Mouse (Mus musculus): ENCODE results near the gene Zfp759.
"Not testable (repeated sequence)": the region's sequence is repeated elsewhere in the genome, so short reads cannot be mapped to it uniquely, and the experiment has no call there.

Gene Zfp759

DNA sequence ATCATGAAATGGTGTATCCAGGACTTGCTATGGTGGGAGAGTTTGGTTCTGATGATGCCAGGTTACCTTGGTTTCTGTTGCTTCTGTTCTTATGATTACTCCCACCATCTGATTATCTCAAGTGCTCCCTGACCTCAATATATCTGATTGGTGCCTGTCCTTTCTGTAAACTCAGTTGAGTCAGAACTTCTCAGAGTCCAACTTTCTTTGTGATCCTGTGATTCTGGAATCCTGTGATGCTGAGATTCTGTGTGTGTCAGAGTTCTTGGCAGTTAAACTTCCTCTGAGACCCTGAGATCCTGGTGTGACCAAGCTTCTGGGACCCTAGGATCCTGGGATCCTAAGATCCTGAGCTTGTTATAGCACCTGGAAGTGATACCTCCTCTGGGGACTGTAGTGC, at the start of gene Zfp759:
TSS of gene Zfp759 (plus strand) at position 301 of the 400 bp plus-strand sequence.
- DNase-seq: not testable (repeated sequence)

DNA sequence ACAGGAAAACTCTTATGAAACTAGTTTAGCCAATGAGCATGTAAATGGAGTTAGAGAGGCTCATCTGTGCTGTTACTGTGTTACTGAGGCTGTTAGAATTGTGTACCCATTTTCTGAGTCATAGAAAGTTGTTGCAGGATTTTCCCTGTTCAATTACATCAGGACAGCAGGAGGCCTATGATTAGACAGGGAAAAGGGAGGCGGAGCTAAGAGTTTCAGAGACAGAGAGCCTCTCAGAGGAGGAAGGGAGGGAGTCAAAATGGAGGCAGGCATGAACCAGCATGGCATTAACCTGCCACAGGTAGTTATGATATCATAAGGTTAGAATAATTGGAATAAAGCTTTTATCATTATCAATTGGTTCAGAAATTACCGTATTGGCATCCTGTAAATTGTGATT, 48.7 kb upstream of the Zfp759 start:
- DNase-seq: no peak

DNA sequence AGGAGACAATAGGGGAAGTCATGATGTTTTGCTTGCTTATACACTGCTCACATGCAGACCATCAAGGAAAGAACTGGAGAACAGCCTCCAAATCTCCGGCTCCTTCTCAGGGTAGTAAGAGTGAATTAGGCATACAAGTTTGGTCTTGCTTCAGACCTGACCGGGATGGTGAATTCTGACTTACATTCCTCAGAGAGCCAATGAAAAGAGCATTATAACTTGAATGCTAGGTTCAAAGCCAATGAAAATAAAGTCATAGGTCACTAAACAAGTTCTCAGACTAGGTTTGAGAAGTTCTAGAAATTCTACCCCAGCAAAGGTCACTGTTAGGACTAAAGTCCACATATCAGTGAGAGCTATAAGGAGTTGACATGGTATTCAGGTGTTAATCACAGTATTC, 44.2 kb upstream of the Zfp759 start:
- no peak for DNase-seq

DNA sequence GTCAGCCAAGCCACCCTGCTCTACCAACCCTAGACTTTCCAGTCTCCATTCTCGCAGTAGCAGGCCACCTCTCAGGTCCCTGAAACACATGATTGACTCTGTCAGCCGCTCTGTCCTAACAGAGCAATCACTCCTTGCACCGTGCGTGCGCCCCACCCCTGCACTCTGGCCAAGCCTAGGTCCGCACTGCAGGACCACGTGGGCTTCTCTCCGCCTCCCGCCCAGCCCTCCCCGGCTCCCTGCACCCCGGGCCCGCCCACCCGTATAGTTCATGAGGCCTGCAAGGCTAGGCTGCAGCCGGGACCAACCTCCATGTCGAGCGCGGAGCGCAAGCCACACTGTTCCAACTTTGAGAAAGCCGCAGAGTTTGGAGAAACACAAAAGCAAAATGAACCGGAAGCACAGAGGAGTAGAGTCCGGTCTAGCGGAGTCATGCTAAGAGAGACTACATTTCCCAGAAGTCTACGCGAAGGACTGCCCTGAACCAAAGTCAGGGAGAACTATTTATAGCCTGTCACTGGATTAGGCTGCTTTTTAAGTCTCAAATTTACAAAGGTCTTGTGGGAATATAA, 40.2 kb upstream of the Zfp759 start:
- peak; percentile 42 to 56 for DNase-seq

DNA sequence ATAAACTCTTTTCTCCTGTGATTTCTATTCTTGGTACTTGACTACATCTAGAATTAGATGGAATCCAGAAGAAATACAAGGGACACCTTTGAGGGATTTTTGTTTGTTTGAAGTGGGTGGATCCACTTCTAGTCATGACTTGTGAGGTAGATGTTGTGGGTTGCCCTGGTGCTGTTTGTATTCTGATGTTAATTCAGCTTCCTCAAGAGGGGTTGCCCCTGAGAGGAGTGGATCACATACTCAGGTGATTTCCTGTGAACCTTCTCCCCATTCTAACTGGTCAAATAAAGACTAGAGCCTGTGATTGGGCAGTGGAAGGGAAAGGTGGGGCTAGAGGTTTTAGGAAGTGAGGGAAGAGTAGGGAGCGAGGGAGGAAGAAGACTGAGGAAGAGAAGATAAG, 39.5 kb upstream of the Zfp759 start:
- DNase-seq: no peak

DNA sequence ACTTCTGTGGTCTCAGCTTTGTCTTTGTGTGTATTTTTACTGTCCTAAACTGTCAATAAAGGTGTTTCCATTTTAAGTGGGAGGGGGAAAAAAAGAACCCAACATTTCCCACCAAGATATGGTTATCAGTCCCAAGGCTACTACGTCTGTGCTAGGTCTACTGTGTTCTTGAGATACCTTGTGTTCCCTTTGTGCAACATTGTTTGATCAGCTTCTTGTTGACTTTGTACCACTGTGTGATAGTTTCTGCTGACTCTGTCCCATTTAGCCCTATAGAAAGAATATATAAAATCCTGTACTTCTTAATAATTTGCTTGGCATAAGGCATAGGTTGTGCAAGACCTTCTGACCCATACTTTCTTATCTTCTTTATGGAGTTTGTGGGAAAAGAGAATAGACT, 31.3 kb upstream of the Zfp759 start:
- DNase-seq: no peak

DNA sequence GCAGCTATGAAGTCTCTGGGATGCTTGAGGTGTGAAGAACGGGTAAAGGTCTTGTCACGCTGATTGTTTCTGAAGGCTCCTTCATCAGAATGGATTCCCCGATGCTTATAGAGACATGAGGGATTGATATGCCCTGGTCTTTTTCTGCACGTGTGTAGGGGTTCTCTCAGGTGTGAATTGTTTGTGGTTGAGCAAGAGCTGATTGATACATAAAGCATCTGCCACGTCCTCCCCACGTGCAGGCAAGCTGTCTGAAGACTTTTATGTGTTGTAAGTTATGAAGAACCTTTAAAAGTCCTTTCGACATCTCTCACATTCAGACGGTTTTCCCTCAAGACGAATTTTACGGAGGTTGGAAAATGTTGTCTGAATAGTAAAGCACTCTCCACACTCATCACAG, 23.6 kb upstream of the Zfp759 start, which contains the start of gene Zfp708:
TSS of gene Zfp708 (minus strand) at position 101 of the 400 bp plus-strand sequence.
- no peak for DNase-seq

DNA sequence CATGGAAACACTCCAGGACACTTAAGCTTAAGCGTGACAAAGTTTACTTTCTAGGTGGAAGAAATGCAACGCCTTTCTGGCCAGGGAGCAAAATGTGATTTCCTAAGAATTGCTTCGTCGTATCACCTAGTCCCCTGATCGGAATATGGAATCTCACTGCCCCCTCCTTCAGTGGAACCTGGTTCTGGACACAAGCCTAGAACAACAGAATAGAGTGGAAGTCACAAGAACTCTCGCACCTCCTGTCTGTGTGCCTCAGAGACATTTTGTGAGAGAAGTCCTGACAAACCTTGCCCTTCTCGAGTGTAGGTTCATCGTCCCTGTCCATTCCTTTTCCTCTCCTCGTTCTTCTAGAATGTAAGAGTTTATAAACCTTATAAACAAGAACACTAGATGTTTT, 13.8 kb upstream of the Zfp759 start:
- no peak for DNase-seq

DNA sequence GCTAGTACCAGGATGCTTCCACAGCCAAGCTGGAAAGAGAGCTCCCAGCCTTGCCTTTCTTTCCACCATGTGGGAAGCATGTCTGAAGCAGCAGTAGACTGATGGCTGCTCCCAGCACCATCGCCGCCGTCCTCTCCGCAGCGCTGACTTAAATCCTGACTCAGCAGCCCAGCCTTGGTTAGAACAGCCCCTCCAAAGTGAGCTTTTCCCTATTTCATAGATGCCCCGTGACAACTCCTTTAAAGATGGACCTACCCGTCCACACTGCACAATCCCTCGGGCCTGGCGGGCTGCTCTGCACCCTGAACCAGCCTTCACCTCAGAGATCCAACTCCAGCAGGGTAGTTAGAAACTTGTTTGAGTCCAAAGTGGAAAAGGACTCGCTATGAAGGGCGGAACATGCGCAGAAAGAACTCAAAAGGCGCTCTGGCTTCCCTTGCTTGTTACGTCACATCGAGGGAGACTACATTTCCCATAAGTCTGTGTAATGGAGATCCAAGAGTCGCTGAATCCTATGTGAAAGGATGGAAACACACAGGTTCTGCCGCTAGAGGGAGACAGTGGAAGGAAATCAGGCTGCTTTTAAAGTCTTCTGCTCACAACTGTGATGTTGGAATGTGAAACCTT, 13.2 kb upstream of the Zfp759 start, which contains the start of gene Gm28557:
TSS of gene Gm28557 (minus strand) at position 411 of the 627 bp plus-strand sequence.
- DNase-seq: peak; percentile 71 to 88

DNA sequence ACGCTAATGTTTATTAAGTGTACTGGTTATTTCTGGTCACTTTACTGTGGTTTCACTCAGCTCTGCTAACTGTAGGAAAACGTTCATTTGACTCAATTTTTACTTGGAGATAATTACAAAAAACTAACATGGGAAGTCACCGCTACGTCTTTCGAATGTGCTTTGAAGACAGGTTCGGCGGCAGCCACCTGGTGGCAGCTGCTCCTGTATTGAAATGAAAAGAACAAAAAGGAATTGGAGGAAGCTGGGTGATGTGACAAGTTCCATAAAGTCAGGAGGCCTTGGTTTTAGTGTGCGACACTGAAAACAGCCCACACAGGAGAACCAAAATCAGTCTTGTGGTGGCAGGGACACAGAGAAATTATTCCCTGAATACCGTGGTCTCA, 12.6 kb upstream of the Zfp759 start:
- peak; percentile 36 to 56 for DNase-seq

DNA sequence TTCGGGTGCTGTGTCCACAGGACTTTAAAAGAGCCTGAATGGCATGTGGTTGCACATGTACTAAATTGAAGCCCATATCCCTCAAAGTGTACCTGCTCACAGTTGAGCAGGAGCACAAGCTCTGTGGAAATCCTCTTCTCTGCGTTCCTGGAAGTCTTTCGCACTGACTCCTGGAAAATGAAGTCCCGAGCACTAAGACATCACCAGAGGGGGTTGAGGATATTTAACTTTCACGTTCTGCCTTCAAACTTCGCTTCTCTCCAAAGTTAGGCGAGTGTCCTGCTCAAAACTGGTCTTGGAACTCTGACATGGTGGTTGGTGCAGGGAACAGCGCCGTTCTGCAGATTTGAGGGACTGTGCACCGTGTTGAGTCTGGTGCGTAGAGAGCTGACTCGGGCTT, 9.4 kb upstream of the Zfp759 start:
- no peak for DNase-seq

DNA sequence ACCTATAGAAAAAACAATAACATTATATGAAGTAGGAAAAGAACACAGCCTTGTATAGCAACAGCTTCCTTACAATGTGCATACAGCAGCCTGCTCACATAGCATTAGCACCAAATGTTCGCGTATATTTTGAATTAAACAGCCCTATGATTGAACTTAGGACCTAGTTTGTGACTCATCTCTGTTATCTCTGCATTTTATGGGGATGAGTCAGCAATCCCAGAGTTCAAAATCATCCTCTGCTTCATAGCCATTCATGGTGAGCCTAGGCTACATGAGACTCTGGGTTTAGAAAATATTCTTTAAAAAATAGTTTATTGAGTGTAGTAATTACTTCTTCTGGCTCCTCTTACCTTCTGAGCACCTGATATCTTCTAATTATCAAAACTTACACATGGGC, 8.2 kb upstream of the Zfp759 start:
- DNase-seq: no peak

DNA sequence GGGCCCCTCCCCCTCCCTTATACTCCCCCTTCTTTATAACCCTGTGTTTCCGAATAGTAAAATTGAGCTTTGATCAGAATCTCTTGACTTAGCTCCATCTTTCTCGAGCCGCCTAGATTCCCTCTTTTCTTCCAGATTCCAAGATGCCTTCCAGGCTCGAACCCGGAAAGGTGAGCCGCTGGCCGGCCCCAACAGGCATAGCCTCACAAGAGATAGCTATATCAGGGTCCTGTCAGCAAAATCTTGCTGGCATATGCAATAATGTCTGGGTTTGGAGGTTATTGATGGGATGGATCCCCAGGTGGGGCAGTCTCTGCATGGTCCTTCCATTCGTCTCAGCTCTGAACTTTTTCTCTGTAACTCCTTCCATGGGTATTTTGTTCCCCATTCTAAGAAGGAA, 5.3 kb upstream of the Zfp759 start, which contains the start of gene Rslcan18:
TSS of gene Rslcan18 (minus strand) at position 101 of the 400 bp plus-strand sequence.
- DNase-seq: not testable (repeated sequence)

DNA sequence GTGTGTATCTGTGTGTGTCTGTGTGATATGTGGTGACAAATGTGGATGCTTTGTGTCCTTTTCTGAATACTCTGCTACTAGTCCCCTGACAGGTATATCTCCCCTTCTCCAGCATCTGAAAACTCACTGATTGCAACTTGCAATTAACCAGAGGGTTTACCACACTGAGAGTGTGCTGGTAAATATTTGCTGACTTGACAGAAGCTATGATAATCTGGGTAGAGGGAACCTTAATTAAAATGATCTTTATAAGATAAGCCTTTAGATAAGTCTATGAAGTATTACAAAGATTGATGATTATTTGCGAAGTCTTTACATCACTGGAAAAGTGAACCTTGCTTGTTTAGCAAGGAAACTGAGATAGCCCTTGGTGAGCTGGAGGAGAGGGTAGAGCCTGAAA, 3.0 kb downstream of the Zfp759 start:
- DNase-seq: no peak

DNA sequence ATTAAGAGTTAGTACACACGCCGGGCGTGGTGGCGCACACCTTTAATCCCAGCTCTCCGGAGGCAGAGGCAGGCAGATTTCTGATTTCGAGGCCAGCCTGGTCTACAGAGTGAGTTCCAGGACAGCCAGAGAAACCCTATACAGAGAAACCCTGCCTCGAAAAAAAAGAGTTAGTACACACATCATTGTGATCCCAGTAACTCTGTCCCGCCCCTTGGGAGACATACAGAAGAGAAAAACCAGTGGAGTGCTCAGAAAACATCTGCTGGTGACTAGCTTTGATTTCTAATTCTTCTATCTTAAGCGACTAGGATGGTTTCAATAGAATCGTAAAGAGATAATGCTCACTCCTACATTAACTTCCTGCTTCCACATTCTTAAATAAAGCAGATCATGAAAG, 6.0 kb downstream of the Zfp759 start:
- DNase-seq: not testable (repeated sequence)

DNA sequence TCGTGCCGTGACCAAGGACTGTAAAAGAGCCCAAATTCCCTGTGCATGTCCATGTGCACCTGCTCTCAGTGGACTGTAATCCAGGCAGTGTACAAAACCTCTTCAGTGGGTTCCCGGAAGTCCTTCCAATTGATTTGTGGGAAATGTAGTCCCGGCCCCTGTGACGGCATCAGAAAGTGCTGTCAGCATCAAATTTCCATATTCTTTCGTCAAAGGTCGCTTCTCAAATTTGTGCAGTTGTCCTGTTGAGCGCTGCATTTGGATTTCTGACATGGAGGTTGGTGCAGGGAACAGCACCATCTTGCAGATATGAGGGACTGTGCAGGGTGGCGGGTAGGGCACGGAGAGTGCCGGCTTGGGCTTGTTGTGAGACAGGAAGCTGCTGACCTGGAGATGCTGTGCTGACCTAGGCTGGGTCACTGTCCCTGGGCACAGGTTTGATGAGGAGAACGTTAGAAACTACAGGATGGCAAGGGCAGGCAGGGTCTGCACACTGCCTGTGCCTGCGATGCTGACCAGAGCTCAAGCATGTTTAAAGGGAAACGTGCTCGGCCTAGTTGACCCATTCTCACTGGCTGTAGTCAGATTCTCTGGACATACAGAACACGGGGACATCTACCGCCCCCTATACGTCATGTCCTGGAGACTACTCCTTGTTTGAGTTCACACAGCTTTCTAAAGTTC, 6.7 kb downstream of the Zfp759 start:
- DNase-seq: peak; percentile 51 to 62

DNA sequence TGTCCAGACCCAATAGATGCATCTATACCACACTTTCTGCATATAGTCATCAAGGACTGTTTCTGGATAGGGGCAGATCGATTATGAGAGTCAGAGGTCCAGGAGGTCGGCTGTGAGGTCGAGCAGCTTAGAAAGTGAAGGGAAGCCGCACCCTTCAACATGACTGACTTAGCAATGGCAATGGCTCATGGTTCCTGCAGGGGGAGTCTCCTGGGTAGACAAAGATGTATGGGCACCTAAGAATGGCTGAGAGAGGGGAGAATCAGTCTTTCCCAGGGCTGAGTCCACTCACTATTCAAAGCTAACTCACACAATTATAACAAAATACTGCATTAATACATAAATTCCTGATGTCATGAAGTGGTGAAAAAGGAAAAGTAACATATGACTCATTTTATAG, 44.7 kb downstream of the Zfp759 start:
- not testable (repeated sequence) for DNase-seq

DNA sequence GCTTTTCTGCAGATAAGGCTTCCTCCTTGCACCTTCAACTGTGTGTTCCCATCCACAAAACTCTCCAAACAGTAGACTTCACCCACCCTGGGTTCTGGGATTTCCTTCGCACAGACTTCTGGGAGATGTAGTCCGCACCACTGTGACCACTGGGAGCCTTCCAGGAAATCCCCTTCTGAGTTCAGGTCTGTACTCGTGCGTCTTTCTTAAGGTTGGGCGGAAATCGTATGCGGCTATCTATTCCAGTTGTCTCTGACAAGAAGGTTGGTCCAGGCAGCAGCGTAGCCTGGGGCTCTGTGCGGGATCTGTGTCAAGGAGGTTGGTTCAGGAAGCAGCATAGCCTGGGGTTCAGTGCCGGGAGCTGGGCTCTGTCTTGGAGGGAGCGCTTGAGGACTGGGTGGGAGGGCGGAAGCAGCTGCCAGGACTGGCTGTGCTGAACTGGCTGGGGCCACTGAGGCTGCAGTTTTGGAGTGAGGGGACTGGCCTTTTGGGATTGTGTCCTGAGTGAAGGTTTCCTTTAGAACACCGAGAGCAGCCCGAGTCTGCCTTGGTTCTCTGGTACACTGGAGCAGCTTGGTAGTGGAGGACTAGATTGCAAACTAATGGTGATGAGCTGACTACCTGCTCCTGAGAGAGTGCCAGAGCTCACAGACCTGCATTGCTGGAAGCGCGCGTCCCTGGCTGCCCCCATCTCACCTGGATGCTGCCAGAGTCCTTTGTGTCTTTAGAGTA, 51.7 kb downstream of the Zfp759 start, which contains the start of gene Rsl1:
TSS of gene Rsl1 (plus strand) at position 192 of the 732 bp plus-strand sequence.
- DNase-seq: peak; percentile 61 to 68

DNA sequence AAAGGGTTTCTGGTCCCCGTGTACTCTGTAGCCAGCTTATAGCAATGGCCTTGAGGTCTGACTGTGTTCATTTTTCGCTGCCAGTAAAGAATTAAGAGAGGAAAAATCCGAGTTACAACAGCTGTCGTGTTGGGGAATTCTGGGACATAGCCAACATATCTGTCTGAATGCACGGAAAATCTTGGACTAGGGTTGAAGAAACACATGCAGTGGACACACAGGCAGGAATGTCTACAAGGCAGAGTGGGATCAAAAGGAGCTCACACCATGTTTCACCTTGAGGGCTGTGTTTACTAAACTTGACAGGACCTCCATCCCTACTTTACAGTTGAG, 52.2 kb downstream of the Zfp759 start:
- no peak for DNase-seq
